Mouse (Mus musculus) forebrain, embryonic 13.5 days (tissue): ENCODE data around the gene Rspo4. TPM values are rescaled to one million over a fixed set of nuclear protein-coding genes. Genes with fewer than 3 reads are reported as not detected.

Source experiments
- ATAC-seq: fragments of 200-750 bp; cut with Nextera tagmentation; 2 replicates; pipeline ENCODE4 v1.8.0; 2017
- H3K27ac ChIP-seq: fragments of 300-500 bp; sonication (generic); 2 replicates; pipeline ENCODE4 v1.5.1; 2015; ENCODE audit warnings: inconsistent platforms, mild to moderate bottlenecking, moderate library complexity
- H3K27me3 ChIP-seq: fragments of 300-500 bp; sonication (generic); 2 replicates; pipeline ENCODE4 v1.6.1; 2015; ENCODE audit warnings: mild to moderate bottlenecking, inconsistent platforms
- H3K36me3 ChIP-seq: fragments of 300-500 bp; sonication (generic); 2 replicates; pipeline ENCODE4 v1.6.1; 2015; ENCODE audit warnings: mild to moderate bottlenecking, inconsistent platforms; ENCODE audit not compliant: poor library complexity, severe bottlenecking
- H3K4me1 ChIP-seq: fragments of 300-500 bp; sonication (generic); 2 replicates; pipeline ENCODE4 v1.6.1; 2015; ENCODE audit warnings: inconsistent platforms
- H3K4me2 ChIP-seq: fragments of 300-500 bp; sonication (generic); 2 replicates; pipeline ENCODE4 v1.6.1; 2015; ENCODE audit warnings: inconsistent platforms, mild to moderate bottlenecking, moderate library complexity
- H3K4me3 ChIP-seq: fragments of 300-500 bp; sonication (generic); 2 replicates; pipeline ENCODE4 v1.5.1; 2015; ENCODE audit warnings: mild to moderate bottlenecking, inconsistent platforms
- H3K9ac ChIP-seq: fragments of 300-500 bp; sonication (generic); 2 replicates; pipeline ENCODE4 v1.6.1; 2015; ENCODE audit warnings: mild to moderate bottlenecking, inconsistent platforms
- H3K9me3 ChIP-seq: fragments of 300-500 bp; sonication (generic); replicated peaks from 2 replicates; pipeline ENCODE4 v1.6.1; 2016; ENCODE audit warnings: inconsistent platforms
- WGBS: fragments of 180-500 bp; shearing (Covaris S2); methylation state at CpG from one replicate; pipeline ENCODE4 v1.1.7; 2015; 5-methylcytosine and 5-hydroxymethylcytosine counted together
- polyA plus RNA-seq: library from polyadenylated mRNA; unstranded; fragments of >200 nt; fragmentation: Nextera tagmentation; extraction: Ambion mirVana; gene quantifications from 2 replicates; pipeline ENCODE4 v1.2.1, GENCODE M21; 2015

Rspo4 gene
- polyA plus RNA-seq, 1 experiment from 2014 or later: 0.06 TPM

DNA sequence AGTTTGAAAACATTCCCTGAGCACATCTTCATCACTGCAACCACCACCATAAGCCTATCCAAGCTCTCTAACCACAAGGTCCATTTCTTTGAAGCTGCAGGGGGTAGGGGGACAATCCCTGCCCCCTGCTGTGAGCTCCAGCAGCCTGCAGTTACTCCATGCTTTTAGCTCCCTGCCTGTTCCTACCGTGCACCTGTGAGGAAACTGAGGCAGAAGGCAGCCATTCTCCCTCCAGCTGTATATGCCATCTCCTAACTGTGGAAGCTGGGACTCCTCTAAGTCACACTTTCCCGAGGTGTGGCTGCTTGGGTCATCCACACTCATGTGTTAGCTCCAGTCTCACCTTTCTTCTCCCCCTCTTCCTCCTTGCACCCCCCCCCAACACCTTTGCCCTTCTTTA lies 72.4 kb downstream of the Rspo4 start:
- Histone ChIP-seq H3K9me3 (no peaks in the 10 kb centered on the region), H3K4me3 (no peak overlapping the region), H3K27ac (no peak overlapping the region), H3K4me1 (no peaks in the 10 kb centered on the region), H3K27me3 (no peaks in the 10 kb centered on the region), H3K36me3 (no peaks in the 10 kb centered on the region), H3K4me2 (no peak overlapping the region), H3K9ac (no peak overlapping the region)
- 27% methylated on average over 2 of the region's 2 CpGs for WGBS
- ATAC-seq: no peak

DNA sequence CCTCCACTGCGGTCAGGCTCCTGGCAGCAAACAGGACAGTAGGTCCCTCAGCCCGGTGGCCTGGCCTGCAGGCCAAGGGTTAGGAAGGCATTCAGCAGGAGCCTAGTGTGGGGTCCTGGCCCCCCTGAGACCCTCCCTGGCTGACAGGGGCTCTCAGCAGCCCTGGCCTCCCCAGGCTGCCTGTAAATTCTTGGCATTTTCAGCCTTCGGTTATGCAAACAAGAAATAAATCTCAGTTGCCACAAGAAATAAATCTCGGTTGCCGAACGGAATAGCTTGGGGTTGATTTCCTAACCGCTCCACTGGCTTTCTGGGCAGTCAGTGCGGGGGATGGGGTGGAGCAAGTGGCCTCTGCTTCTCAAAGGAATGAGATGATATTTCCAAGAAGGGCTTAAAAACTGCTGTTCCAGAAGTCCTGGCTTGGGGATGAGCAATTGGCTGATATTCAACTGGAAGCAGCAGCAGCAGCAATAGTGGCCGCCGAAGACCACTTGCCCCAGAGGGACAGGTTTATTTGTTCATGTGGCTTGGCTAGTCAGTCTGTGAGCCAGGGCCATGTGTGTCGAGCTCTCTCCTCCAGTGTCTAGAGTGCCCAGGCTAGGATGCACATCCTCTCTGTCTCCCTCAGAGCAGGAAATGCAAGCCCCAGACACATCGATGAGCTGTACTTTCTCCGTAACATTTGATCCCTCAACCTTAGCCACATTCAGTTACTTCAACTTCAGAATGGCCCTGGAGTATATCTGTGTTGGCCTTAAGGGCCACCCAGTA lies 73.5 kb downstream of the Rspo4 start:
- Histone ChIP-seq H3K9ac (no peak overlapping the region), H3K4me2 (no peak overlapping the region), H3K4me3 (no peak overlapping the region), H3K4me1 (0 out of 2 replicates have a peak, but pooled peaks cover under 1% of the 10 kb centered on the region), H3K9me3 (no peaks in the 10 kb centered on the region), H3K27ac (no peak overlapping the region), H3K27me3 (no peaks in the 10 kb centered on the region), H3K36me3 (no peaks in the 10 kb centered on the region)
- WGBS: 84% methylated on average over 13 of the region's 13 CpGs
- ATAC-seq: no peak

DNA sequence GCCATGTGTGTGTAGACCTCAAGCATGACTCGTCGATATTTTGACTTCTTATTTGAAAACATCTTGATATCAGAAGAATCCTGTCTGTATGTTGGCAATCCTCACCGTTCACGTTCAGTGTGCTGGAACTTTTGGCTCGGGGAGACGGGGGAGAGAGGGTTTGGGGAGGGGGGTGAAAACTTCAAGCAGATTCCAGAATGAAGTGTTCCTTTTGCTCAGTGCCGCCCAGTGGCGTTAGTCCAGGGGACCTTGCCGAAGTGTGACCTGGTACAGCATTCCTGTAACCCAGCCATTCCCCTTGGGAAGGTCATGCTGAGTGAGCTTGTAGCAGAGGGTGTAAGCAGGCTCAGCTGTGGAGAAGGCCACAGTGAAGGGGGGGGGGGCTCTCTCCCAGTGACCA lies 76.4 kb downstream of the Rspo4 start:
- H3K9me3 ChIP-seq: no peaks in the 10 kb centered on the region
- WGBS: 85% methylated on average over 9 of the region's 9 CpGs
- no peak for ATAC-seq
- no peak overlapping the region for H3K4me2 ChIP-seq
- no peaks in the 10 kb centered on the region for H3K27me3 ChIP-seq
- H3K4me3 ChIP-seq: no peak overlapping the region
- peaks cover 4% of the 10 kb centered on the region; the same call in 1 of the 2 replicates for H3K4me1 ChIP-seq
- no peak overlapping the region for H3K9ac ChIP-seq
- H3K36me3 ChIP-seq: no peaks in the 10 kb centered on the region
- no peak overlapping the region for H3K27ac ChIP-seq

DNA sequence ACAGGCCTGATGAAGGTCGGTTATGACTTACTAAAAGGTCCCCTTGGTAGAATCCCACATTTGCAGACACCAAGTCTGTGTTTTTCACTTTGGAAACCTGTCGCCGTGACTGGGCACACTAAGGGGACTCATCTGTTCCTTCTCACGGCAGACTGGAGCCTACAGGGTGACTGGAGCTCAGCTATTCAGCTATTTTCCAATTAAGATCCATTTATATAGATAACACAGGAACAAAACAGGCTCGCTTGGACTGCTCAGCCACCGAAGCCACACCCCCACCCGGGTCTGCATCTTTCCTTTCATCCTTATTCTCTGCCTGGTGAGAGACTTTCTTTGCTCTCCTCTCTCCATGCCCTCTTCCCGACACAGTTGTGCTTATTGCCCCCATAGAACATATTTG lies 78.3 kb downstream of the Rspo4 start:
- Histone ChIP-seq H3K9me3 (no peaks in the 10 kb centered on the region), H3K4me2 (no peak overlapping the region), H3K4me1 (peaks cover 4% of the 10 kb centered on the region; the same call in 1 of the 2 replicates), H3K9ac (no peak overlapping the region), H3K27me3 (no peaks in the 10 kb centered on the region), H3K4me3 (no peak overlapping the region), H3K27ac (no peak overlapping the region), H3K36me3 (no peaks in the 10 kb centered on the region)
- WGBS: 45% methylated on average over 8 of the region's 8 CpGs
- no peak for ATAC-seq

DNA sequence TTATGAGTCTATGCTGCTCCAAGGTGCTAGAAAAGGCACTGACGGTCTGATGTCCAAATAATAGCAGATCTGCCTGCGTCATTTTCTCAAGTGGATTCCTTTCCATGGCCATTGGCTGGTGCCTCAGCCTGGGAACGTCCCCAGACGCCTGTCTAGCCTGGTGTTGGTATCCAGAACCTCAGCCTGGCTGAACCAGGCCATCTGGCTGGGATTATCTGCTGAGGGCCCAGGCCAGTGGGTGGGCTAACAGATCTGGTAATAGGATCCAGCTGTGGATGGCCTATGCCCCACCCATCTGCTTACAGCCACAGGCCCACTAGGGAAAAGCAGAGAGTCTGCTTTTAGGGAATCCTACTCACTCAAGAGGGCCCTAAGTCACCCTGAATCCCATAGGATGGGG lies 78.9 kb downstream of the Rspo4 start:
- Histone ChIP-seq H3K36me3 (no peaks in the 10 kb centered on the region), H3K4me1 (peaks cover 4% of the 10 kb centered on the region; the same call in 1 of the 2 replicates), H3K9me3 (no peaks in the 10 kb centered on the region), H3K27me3 (no peaks in the 10 kb centered on the region), H3K9ac (no peak overlapping the region), H3K27ac (no peak overlapping the region), H3K4me3 (no peak overlapping the region), H3K4me2 (no peak overlapping the region)
- WGBS: 59% methylated on average over 4 of the region's 4 CpGs
- ATAC-seq: no peak

Other genes starting within 250 kb of the Rspo4 start
- gene Snph, start 210.3 kb upstream of the Rspo4 start, polyA plus RNA-seq: 4.7 and 4.9 TPM in 2 replicates
- gene Rad21l, start 174.4 kb upstream of the Rspo4 start, polyA plus RNA-seq: 0.10 TPM in 1 of 2 replicates, not detected in the other
- gene Tmem74b, start 140.9 kb upstream of the Rspo4 start, polyA plus RNA-seq: 13.3 and 16.9 TPM in 2 replicates
- gene Psmf1, start 98.7 kb upstream of the Rspo4 start, polyA plus RNA-seq: 49.9 and 50.9 TPM in 2 replicates
- not detected in 2 replicates for gene Angpt4, start 68.3 kb downstream of the Rspo4 start, polyA plus RNA-seq
- gene Fam110a, start 137.3 kb downstream of the Rspo4 start, polyA plus RNA-seq: 88.9 and 99.0 TPM in 2 replicates
- gene Slc52a3, start 153.6 kb downstream of the Rspo4 start, polyA plus RNA-seq: 0.71 and 0.87 TPM in 2 replicates
- gene Scrt2, start 238.6 kb downstream of the Rspo4 start, polyA plus RNA-seq: 17.5 and 19.9 TPM in 2 replicates